Mouse (Mus musculus) testis, adult 2 months (tissue): ENCODE measurements around the gene Arhgef28. TPM values are rescaled to one million over a fixed set of nuclear protein-coding genes. Genes with fewer than 3 reads are reported as not detected.

Experiments used
- H3K27ac ChIP-seq: fragments of 200-500 bp; 2 replicates; pipeline ENCODE4 v1.5.1; 2012; ENCODE audit warnings: low read depth, low read length; ENCODE audit not compliant: control insufficient read depth, insufficient read depth
- H3K27me3 ChIP-seq: fragments of 200-500 bp; 2 replicates; pipeline ENCODE4 v1.6.1; 2012; ENCODE audit warnings: mild to moderate bottlenecking, low read length, moderate library complexity; ENCODE audit not compliant: control insufficient read depth, insufficient read depth
- H3K36me3 ChIP-seq: fragments of 200-500 bp; 2 replicates; pipeline ENCODE4 v1.6.1; 2012; ENCODE audit warnings: mild to moderate bottlenecking, low read length; ENCODE audit not compliant: control insufficient read depth, insufficient read depth
- H3K4me1 ChIP-seq: fragments of 200-500 bp; 2 replicates; pipeline ENCODE4 v1.6.1; 2012; ENCODE audit warnings: low read length; ENCODE audit not compliant: control insufficient read depth, insufficient read depth
- H3K4me3 ChIP-seq: fragments of 200-500 bp; 2 replicates; pipeline ENCODE4 v1.5.1; 2012; ENCODE audit warnings: low read depth, mild to moderate bottlenecking, low read length, moderate library complexity, mixed read lengths; ENCODE audit not compliant: control insufficient read depth
- CTCF ChIP-seq: fragments of 200-500 bp; IDR thresholded peaks from 2 replicates; pipeline ENCODE4 v1.5.1; 2012; ENCODE audit warnings: low read depth, mild to moderate bottlenecking, inconsistent platforms, low read length, moderate library complexity; ENCODE audit not compliant: control insufficient read depth, insufficient read depth, insufficient replicate concordance
- POLR2A ChIP-seq: fragments of 200-500 bp; IDR thresholded peaks from 2 replicates; pipeline ENCODE4 v1.6.1; 2012; ENCODE audit warnings: low read depth, mild to moderate bottlenecking, inconsistent platforms, low read length, moderate library complexity; ENCODE audit not compliant: control insufficient read depth
- polyA plus RNA-seq: library from polyadenylated mRNA; depleted of rRNA; stranded (reverse); fragments of >200 nt; gene quantifications from 2 replicates; pipeline ENCODE4 v1.2.3, GENCODE M21; 2012; rRNA removed

Arhgef28 gene
- 0.67 and 1.2 TPM in 2 replicates for polyA plus RNA-seq

- Histone ChIP-seq H3K36me3 (no peaks in the 10 kb centered on the region), H3K4me3 (peak within 1 kb of the TSS; percentile 62), H3K27me3 (no peaks in the 10 kb centered on the region), H3K4me1 (peaks cover 3% of the 10 kb centered on the region; the same call in 1 of the 2 replicates), H3K27ac (no peak within 1 kb of the TSS)
- TF ChIP-seq POLR2A = no peak
- 0 out of 2 replicates have a peak, but pooled peaks have one; percentile 10 for TF ChIP-seq CTCF
These were observed at the start of gene Arhgef28 for GRCm38 (mm10) chr13:98205771-98206545. Gene Arhgef28, minus strand, starts transcription at chr13:98206439.

DNA sequence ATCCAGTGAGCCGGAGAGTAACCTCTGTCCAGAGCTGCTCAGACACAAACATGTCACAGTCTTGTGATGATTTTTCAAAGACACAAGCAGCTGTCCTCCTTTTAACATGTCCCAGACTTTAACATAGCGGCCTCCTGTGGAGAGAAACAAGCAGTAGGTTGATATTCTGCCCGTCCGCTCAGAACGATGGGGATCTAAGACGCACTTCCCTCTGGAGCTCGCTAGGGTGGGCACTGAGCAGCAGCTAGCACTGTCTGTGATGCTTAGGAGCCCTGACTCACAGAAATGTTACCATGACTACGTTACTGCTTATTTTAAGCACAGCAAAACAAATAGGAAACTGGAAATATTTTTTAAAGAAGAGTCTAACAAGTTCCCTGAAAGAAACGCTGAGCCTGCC, 48.7 kb upstream of the Arhgef28 start:
- TF ChIP-seq POLR2A (no peak), CTCF (no peak)
- H3K4me1 ChIP-seq = no peaks in the 10 kb centered on the region
- H3K4me3 ChIP-seq = no peak overlapping the region
- no peaks in the 10 kb centered on the region for H3K27me3 ChIP-seq
- H3K36me3 ChIP-seq = peaks cover 6% of the 10 kb centered on the region
- H3K27ac ChIP-seq = no peak overlapping the region

DNA sequence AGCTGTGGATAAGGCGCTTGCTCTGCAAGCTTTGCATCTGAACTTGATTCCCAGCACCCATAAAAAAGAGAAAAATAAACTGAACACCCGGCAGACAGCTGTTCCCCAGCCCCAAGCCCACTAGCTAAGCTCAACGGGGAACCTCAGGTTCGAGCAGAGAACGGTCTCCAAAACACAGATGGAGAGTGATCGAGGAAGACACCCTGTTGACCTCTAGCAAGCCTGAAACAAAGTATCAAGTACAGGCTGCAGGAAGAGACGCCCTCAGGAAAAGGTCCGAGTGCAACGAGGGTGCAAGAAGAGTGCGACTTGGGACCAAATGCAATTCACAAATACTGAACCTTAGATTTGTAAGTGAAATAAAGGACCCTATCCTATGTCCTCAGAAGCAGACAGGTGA, 43.4 kb upstream of the Arhgef28 start:
- Histone ChIP-seq H3K27me3 (no peaks in the 10 kb centered on the region), H3K4me3 (no peak overlapping the region), H3K4me1 (no peaks in the 10 kb centered on the region), H3K27ac (no peak overlapping the region), H3K36me3 (peaks cover 2% of the 10 kb centered on the region)
- TF ChIP-seq POLR2A (no peak), CTCF (no peak)

DNA sequence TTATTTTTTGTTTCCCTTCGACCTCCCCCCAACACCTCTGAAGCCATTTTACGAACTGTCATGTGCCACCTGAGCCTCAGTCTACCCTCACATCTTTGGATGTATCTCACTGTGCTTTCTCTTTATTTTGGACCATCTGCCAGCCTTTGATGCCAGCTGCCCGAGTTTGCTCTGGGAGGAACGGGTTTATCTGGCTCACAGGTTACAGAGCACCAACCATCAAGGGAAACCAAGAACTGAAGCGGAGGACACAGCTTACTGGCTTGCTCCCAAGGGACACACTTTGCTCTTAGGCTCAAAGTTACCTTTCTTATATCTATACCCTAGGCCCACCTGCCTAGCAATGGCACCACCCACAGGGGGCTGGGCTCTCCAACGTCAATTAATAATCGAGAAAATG, 39.1 kb upstream of the Arhgef28 start:
- Histone ChIP-seq H3K4me1 (no peaks in the 10 kb centered on the region), H3K4me3 (no peak overlapping the region), H3K27ac (no peak overlapping the region), H3K36me3 (no peaks in the 10 kb centered on the region; the same call in 1 of the 2 replicates), H3K27me3 (no peaks in the 10 kb centered on the region)
- no peak for TF ChIP-seq CTCF
- no peak for TF ChIP-seq POLR2A

GRCm38 (mm10) chr13:98244571-98245350, 38.5 kb upstream of the Arhgef28 start:
- no peak overlapping the region for H3K4me3 ChIP-seq
- TF ChIP-seq POLR2A (no peak), CTCF (no peak)
- no peaks in the 10 kb centered on the region for H3K4me1 ChIP-seq
- H3K36me3 ChIP-seq = no peaks in the 10 kb centered on the region; the same call in 1 of the 2 replicates
- H3K27ac ChIP-seq = no peak overlapping the region
- H3K27me3 ChIP-seq = no peaks in the 10 kb centered on the region

DNA sequence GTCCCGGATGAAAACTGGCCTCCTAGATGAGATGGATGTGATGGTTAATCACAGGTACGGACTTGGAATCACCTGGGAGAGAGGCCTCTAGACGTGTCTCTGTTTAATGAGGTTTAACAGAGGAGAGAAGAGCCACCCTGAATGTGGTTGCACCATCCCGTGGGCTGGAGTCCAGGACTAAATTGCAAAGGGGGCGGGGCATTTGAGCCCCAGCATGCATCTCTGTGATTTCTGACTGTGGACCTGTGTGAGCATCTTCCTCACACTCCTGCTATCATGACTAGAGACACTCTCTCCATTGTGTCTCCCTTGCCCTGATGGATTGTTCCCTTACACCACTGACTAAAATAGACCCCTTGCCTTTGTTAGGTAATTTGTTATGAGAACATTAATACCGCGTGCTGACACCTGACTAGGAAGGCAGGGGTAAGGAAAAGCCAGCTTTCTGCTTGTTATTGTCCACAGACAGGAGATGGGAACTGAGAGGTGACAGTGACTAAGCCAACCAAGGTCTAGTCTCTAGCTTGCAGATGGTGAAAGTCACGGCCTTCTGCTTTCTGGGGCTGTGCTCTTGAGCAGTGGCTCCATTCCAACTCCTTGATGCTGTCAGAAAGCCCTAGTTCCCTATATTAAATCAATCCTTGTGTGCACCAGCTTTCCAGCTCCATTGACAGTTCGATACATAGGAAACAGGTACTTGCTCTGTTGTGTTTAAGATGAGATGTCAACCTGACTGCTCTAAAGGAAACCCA, 35.5 kb upstream of the Arhgef28 start:
- no peak for TF ChIP-seq POLR2A
- TF ChIP-seq CTCF = no peak
- no peaks in the 10 kb centered on the region for H3K4me1 ChIP-seq
- no peaks in the 10 kb centered on the region for H3K27me3 ChIP-seq
- H3K36me3 ChIP-seq = no peaks in the 10 kb centered on the region
- no peak overlapping the region for H3K27ac ChIP-seq
- no peak overlapping the region for H3K4me3 ChIP-seq
